Mouse (Mus musculus) lung, postnatal 0 days (tissue): ENCODE results near the gene Gm11758.
"Not testable (repeated sequence)": the region's sequence is repeated elsewhere in the genome, so short reads cannot be mapped to it uniquely, and the experiment has no call there.

Experiments used
- CTCF ChIP-seq: IDR thresholded peaks from 2 replicates; pipeline ENCODE4 v1.5.1; 2016; ENCODE audit warnings: antibody characterized with exemption, mild to moderate bottlenecking
- EP300 ChIP-seq: IDR thresholded peaks from 2 replicates; pipeline ENCODE4 v1.6.1; 2016; ENCODE audit warnings: antibody characterized with exemption, mild to moderate bottlenecking, control low read depth

GRCm38 (mm10) chr4:73920660-73921059 is 44.6 kb upstream of the Gm11758 start, which contains the start of gene Gm11756:
- not testable (repeated sequence) for TF ChIP-seq CTCF, EP300
